Mouse (Mus musculus) spleen, postnatal 4 days (tissue): ENCODE data around the gene Krt27.

Experiments used
- DNase-seq, 2 experiments: peaks; one replicate each; pipeline ENCODE4 v3.0.0; 2022; ENCODE audit warnings: low spot score in 2 of 2

Gene Krt27

DNA sequence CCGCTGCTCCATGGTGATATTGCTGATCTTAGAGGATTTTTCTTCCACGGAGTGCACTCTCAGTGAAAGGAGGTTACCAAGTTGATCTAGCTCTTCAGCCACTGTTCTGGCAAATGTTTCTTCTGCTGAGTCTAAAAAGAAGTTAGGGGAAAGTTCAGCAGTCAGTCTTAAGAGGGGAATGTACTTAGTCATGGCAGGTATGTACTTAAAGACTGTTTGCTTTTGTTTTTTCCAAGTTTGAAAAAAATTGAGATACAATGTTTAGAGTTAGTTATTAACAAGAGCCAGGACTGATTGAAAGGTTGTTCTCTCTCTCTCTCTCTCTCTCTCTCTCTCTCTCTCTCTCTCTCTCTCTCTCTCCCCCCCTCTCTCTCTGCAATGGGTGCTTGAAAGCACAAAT lies 21.2 kb downstream of the Krt27 start:
- DNase-seq: no peak

DNA sequence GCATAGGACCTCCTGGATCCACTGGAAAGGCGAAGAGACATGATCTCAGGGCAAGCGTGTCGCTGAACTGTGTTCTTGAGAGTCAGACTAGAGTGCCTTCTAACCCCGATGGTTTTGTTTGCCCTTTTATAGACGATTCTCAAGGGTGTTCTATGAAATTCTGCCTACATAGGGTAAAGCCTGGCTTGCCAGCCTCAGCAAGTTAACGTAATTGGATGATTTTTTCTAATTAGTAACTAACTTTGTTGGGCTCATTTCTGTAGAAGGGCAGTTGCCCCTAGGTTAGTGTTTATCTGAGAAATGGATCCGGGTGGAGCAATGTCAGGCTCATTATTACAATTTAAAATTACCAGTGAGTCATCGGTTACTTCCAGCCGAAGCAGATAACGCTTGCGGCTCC lies 28.1 kb downstream of the Krt27 start, which contains the start of gene Krt25:
TSS of gene Krt25 (minus strand) at position 101 of the 400 bp plus-strand sequence.
- DNase-seq: no peak

DNA sequence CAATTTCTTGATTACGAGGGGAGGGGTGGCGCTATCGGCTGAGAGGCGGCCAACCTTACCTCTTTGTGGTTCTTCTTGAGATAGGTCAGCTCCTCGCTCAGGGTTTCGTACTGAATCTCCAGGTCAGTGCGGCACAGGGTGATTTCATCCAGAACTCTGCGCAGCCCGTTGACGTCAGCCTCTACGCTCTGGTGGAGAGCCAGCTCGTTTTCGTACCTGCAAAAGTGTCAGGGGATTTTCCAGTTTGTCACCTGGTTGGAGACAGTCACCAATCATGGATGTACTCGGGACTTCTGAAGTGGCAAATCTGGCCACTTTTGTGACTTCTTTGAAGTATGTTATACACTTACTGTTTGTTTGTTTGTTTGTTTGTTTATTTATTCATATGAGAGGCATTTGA lies 29.8 kb downstream of the Krt27 start:
- DNase-seq: no peak

DNA sequence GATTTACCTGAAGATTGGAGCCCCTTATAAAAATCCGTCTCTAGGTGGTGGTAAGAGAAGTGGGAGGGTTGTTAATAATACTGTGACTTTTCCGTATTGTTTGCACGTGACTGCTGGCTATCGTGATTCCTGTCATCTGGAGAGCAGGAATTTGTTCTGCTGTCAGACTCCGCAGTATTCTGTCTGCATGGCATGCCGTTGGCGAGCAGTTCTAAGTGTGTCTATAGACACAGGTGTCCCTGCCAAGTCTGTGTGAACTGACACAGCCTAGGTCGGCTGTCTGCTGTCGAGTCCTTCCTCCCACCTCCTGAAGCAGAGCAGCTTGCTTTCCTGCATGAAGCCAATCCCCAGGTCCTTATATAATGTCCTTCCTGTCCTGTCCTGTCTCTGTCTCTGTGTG lies 31.8 kb downstream of the Krt27 start:
- no peak for DNase-seq

DNA sequence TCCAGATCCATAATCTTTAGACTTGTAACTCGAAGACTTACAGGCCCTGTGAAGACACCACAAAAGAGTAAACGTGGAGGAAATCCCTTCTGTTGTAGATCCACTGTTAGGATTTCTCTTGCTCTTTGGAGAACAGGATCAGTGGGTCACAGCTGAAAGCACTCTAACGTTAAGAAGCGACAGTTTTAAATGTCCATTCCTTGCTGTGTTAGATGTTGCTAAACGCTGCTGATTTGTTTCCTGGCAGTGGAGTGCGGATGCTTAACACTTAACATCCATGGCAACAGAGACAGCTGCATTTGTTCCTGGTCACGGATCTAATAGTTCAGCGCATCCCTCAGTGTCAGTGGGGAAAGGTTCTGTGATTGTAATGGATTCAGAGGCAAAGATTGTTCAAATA lies 34.4 kb downstream of the Krt27 start:
- no peak for DNase-seq

DNA sequence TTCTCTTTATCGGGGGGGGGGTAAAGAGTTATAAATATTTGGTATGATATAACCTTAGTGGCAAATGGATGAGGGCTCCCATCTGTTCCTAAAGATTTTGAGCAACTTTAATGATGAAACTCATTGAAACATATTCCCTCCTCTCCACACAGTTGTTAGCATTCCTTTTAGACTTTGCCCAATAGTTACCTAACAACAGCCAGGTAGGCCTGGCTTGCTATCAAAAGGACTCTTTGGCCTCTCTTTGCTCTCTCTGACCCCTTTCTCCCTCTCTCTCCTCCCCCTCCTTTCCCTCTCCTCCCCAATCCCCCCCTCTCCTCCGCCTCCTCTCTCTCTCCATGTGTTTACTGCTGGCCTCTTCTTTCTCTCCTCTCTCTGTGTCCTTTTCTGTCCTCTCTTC lies 36.3 kb downstream of the Krt27 start:
- no peak for DNase-seq

DNA sequence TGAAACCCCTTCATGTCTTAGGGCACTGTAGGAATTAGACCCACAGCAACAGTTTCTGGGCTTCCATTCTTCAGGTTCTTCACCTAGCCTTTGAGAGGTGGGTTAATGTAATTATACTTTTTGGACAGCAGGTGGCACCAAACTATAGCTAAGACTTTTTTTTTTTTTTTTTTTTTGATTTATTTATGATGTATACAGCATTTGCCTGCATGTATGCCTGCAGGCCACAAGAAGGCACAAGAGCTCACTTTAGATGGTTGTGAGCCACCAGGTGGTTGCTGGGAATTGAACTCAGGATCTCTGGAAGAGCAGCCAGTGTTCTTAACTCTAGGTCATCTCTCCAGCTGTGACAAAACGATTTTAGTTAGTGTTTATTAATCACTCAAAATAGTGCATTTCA lies 40.0 kb downstream of the Krt27 start:
- no peak for DNase-seq

DNA sequence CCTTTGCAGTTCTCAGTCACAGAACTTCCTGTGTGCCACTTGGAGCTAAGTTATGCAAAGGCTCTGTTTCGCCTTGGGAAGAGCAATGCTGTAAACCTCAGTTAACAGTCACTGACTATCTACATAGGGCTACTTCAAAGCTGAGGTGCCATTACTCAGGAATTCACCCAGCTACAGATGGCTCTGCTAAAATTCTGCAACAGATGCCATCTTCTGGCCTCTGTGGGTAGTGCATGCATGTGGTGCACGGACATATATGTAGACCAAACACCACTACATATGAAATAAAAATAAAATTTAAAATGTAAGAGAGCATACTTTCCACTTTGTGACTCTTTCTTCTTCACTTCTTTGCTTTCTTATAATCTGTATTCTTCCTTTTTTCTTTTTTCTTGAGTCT lies 43.3 kb downstream of the Krt27 start:
- DNase-seq: peak; percentile 44 to 72
